Mouse (Mus musculus) embryo, embryonic 11.5 days (tissue): Measurements from ENCODE around the gene Ntn4.
"Not testable (repeated sequence)": the region's sequence is repeated elsewhere in the genome, so short reads cannot be mapped to it uniquely, and the experiment has no call there.

Experiments used
- DNase-seq: peaks from one replicate; pipeline ENCODE4 v3.0.0-alpha.2; 2012; ENCODE audit warnings: low read depth, low spot score

Ntn4 gene

DNA sequence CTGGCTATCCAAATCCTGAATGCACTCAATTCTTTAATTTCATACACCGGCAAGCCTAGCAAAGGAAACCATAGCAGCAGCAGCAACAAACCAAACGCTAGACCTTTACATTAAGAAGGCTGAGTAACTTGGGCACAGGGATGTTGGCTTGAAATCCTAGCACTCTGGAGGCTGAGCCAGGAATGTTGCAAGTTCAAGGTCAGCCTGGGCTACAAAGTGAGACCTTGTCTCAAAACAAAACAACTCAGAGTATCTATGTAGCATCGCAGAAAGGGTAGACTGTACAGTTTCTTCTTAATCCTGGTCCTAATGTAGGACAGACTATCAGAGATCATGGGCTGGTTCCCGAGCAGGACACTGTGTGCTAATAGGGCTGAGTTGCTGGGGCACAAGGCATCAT lies 43.4 kb downstream of the Ntn4 start:
- DNase-seq = no peak

GRCm38 (mm10) chr10:93685416-93685815 lies 44.9 kb downstream of the Ntn4 start:
- not testable (repeated sequence) for DNase-seq

DNA sequence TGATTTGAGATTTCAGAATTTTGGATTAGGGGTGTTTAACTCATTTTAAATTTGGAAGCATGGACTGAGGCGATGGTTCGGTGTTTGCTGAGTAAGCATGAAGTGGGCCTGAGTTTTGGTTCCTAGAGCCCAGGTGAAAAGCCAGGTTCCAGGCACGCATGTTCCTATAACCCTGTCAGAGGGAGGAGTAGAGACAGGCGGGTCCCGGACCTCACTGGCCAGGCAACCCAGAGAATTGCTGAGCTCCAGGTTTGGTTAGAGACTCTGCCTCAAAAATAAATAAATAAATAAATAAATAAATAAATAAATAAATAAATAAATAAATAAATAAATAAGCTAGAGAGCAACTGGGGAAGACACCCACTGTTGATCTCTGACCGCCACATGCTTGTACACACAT lies 46.1 kb downstream of the Ntn4 start:
- no peak for DNase-seq

DNA sequence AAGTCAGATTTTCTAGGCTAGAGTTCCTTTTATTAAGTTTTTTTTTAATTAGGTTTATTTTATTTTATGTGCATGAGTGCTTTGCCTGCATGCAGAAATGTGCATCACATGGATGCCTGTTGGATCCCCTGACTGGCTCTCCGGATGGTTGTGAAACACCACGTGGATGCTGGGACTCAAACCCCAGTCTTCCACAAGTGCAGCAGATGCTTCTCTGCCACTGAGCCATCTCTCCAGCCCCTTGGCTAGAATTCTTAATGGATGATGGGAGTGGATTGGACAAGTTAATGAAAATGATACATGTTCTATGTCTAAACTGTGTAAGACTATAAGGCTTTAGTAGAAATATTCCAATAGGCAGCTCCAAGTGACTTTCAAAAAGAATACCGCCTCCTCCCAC lies 47.3 kb downstream of the Ntn4 start:
- DNase-seq = no peak

GRCm38 (mm10) chr10:93688306-93689171 lies 48.1 kb downstream of the Ntn4 start:
- DNase-seq = peak; percentile 22

- no peak for DNase-seq
Observed at GRCm38 (mm10) chr10:93691344-93691743, 50.9 kb downstream of the Ntn4 start.

DNA sequence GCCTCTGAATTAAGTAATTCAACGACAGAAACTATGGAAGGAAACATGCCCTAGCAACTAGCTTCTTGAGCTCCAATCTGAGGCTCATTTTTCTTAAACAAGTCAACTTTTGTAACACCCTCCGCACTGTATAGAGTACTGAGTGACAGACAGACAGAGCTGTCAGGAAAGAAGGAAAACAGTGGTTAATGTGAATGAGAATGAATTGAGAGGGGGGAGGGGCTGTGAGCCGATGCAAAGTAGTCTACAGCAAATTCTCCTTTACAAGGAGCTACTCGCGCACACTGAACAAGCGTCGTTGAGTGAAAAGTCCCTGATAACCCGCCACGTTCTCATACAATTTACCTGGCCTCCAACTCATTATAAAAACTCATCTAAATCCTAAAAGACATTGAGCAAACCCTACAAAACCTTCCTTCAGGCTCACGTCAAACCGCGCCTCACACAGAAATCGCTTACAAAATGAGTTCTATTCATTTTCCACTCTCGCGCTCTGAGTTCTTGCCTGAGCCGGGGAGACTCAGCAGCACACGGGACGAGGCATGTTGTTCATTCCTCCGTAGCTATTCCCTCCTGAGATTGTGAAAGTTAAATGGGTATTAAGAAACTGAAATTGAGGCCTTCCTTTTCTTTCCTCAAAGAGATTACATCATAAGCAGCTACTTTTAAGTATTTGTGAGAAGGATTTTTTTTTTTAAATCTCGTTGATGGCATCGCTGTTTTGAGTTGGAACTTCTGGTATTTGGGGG lies 54.7 kb downstream of the Ntn4 start:
- no peak for DNase-seq

DNA sequence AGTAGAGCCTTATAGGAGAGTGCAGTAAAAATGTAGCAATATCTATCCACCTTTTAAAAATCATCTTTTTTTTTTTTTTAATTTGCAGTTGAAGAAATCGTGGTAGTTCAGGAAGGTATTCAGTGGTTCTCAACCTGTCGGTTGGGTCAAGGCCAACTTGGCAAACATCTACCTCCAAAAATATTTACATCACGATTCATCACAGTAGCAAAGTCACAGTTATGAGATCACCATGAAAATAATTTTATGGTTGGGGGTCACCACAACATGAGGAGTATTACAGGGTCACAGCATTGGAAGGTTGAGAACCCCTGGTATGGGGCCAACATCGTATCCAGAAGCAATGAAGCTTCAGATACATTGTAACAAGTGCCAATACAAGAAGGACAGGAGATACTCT lies 55.5 kb downstream of the Ntn4 start:
- DNase-seq = no peak

DNA sequence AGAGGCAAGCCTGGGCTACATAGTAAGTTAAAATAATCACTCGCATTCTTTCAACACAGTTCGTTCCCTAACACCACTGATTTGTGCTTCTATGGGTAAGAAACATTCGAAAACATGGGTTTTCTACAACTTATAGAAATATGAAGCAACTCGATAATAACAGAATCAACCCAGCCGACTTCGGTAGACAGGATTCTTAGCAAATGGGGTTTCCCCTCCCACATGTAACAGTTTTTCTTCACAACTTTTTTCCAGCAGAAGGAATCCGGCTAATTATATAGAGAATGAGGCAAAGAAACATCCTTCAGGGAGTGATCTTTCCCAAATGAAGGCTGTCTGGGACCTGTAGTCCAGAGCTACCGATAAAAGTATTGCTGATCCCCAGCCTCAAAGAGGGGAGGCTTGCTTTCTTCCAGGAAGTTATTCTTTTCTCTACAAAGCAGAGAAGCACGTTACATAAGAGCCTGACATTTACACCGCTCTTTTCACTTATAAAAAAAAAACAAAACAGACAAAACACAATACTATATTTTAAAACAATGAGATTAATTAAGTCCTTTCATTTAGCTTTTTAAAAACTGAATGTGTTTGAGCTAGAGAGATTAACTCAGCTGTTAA lies 57.5 kb downstream of the Ntn4 start:
- no peak for DNase-seq

DNA sequence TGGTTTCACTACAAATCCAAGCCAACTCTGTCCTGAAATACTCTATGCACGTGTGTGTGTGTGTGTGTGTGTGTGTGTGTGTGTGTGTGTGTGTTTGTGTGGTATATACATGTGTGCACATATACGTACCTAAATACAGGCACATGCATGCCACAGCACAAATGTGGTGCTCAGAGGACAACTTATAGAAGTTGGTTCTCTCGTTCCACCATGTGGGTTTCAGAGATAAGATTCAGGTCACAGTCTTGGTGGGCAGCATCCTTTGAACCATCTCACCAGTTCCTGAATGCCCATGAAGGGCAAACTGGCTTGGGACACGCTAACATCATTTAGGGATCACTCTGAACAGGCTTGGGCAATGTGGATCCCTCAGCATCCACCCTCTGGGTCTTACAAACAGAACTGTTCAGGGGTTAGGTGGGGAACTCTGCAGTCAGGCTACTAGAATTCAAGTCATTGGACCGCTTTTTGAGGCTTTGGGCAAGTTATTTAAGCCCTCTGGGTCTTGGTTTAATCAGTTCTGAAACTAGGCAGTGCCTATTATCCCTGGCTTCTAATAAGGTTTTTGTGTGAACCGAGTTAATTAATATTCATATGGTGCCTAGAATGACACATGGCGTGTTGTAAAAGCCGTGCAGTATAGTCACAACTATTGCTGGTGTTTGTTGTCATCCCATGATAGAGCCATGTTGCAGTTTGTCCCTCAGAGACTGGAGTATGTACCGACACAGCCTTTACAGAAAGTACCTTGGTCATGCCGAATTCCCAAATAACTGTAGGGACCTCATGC lies 59.4 kb downstream of the Ntn4 start:
- no peak for DNase-seq

- DNase-seq = no peak
Observed at GRCm38 (mm10) chr10:93700589-93701363, 60.3 kb downstream of the Ntn4 start.

DNA sequence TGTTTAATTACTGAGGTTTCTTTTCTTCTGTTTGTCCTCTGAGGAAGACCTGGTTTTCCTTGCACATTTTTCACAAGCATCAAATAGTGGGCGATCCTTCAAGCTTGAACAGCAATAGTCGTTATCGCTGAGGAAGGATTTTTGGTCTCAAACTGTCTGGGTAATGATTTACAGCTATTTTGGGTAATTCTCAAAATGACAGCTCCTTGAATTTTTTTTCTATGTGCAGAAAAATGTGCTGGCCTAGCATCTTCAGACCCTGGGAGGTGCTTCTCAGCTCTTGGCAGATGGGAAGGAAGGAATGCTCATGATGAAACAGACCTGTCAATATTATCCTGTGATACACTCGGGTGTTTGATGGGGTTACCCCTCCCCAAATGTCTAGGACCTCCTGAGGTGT lies 63.5 kb downstream of the Ntn4 start:
- no peak for DNase-seq

- no peak for DNase-seq
Observed at GRCm38 (mm10) chr10:93707149-93708075, 66.9 kb downstream of the Ntn4 start.

GRCm38 (mm10) chr10:93708076-93708473 lies 67.6 kb downstream of the Ntn4 start:
- no peak for DNase-seq

DNA sequence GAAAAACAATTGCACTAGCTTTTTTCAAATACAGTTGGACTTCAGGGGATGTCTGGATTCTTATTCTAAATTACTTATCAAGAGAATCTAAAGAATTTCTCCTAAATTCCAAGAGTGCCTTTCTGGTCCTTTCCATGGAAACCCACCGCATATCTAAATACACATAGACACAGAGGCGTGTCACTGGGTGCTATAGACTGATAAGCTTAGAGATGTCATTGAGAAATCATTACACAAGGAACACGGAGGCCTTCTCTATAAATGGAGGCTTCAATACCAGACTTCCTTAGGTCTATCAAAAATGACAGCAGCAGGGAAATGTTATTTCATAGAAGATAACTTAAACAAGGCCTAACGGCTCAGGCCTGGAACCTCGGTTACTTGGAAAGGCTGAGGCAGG lies 68.0 kb downstream of the Ntn4 start:
- DNase-seq = no peak

DNA sequence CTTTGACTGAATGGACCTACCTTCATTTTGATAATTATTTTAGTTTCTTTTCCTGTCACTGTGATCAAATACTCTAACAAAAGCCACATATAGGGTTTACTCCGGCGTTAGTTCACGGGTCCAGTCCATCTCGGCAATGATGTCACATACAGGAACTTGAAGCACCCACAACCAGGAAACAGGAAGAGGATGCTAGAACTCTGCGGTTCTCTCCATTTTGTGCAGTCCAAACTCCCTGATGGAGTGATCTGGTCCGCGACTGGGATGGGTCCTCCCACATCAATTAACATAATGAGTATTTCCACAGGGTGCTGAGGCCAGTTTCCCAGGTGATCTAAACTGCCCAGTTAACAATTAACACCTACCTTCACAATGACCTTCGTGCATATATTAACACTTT lies 69.1 kb downstream of the Ntn4 start:
- DNase-seq = no peak

- DNase-seq = no peak
Observed at GRCm38 (mm10) chr10:93721625-93722337, 81.3 kb downstream of the Ntn4 start.

DNA sequence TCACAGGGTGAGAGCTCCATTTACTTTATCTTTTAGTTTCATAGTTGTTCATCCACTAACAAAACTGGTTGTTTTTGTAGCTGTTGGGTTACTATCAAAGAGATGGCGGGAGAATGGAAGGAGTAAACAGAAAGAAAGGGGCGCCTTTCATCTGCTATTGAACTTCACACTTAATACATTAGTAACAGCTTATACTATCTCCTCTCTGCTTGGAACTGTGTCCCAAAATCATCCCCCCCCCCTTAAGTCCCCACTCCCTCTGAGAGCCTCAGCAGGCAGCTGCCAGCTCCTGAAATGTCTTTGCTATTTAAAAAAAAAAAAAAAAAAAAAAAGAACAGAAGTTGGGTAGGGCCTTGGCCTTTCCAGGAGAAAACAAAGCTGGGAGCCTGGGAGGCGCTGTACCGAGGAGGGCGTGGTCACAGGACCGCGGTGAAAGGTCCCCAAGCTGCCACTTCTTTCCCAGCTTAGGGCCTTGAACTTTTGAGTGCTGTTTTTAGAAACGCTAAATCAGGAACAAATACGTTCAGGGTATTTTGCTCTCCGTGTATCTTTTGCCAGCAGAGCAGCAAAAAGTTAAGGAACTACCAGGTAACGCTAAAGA lies 83.6 kb downstream of the Ntn4 start:
- no peak for DNase-seq

- no peak for DNase-seq
Observed at GRCm38 (mm10) chr10:93728131-93728530, 87.7 kb downstream of the Ntn4 start.
